Mouse (Mus musculus) CH12.LX (cell line): ENCODE measurements around the gene Kcnk16. TPM values are rescaled to one million over a fixed set of nuclear protein-coding genes. Genes with fewer than 3 reads are reported as not detected.

Source experiments
- DNase-seq: peaks from one replicate; pipeline ENCODE4 v3.0.0-alpha.2; 2013; ENCODE audit errors: extremely low read depth
- H3K27ac ChIP-seq: 2 replicates; pipeline ENCODE4 v1.5.1; 2012; ENCODE audit warnings: low read depth, mild to moderate bottlenecking, control low read depth, moderate library complexity; ENCODE audit not compliant: insufficient read depth
- H3K27me3 ChIP-seq: replicated peaks from 2 replicates; pipeline ENCODE3; 2012; ENCODE audit warnings: inconsistent platforms
- H3K36me3 ChIP-seq, 2 experiments: replicated peaks in 1 of 2; 2 replicates each; pipeline versions ENCODE3 to v1.6.1; 2012; ENCODE audit warnings: inconsistent platforms in 1 of 2, low read length in 1 of 2, mild to moderate bottlenecking in 1 of 2, mixed read lengths in 1 of 2, moderate library complexity in 1 of 2; ENCODE audit not compliant: control insufficient read depth in 1 of 2, insufficient read depth in 1 of 2
- H3K4me1 ChIP-seq, 2 experiments: 2 replicates each; pipeline ENCODE4 v1.6.1; 2012; ENCODE audit warnings: inconsistent platforms in 1 of 2, moderate library complexity in 1 of 2; ENCODE audit not compliant: insufficient read depth in 2 of 2, control insufficient read depth in 1 of 2
- H3K4me2 ChIP-seq: 2 replicates; pipeline ENCODE4 v1.6.1; 2012; ENCODE audit warnings: low read depth, mild to moderate bottlenecking, control low read depth; ENCODE audit not compliant: poor library complexity, insufficient read depth, severe bottlenecking
- H3K4me3 ChIP-seq, 3 experiments: fragments of 150-350 bp in 1 of 3; sonication (generic) in 1 of 3; replicated peaks in 1 of 3; 2 replicates each; pipeline versions ENCODE3 to v1.5.1; 2011 to 2012; ENCODE audit warnings: low read depth in 2 of 3, low read length in 2 of 3, mild to moderate bottlenecking in 2 of 3, moderate library complexity in 2 of 3, control low read depth in 1 of 3, improper control_type of control experiment in 1 of 3, inconsistent platforms in 1 of 3, mixed read lengths in 1 of 3; ENCODE audit not compliant: poor library complexity in 1 of 3
- H3K79me2 ChIP-seq: replicated peaks from 2 replicates; pipeline ENCODE4 v1.6.1; 2012; ENCODE audit warnings: mild to moderate bottlenecking, moderate library complexity; ENCODE audit not compliant: control insufficient read depth, poor library complexity, insufficient read depth, severe bottlenecking; ENCODE audit errors: extremely low read depth
- H3K9ac ChIP-seq: 2 replicates; pipeline ENCODE4 v1.6.1; 2012; ENCODE audit warnings: low read depth, mild to moderate bottlenecking, control low read depth, moderate library complexity; ENCODE audit not compliant: insufficient read depth
- H3K9me3 ChIP-seq: replicated peaks from 2 replicates; pipeline ENCODE3; 2012; ENCODE audit warnings: low read length, inconsistent platforms, mixed read lengths
- CHD2 ChIP-seq: IDR thresholded peaks from 2 replicates; pipeline ENCODE4 v1.6.1; 2011; ENCODE audit warnings: low read length, improper control_type of control experiment
- CTCF ChIP-seq, 2 experiments: IDR thresholded peaks in 1 of 2; conservative IDR thresholded peaks in 1 of 2; 2 replicates each; pipeline ENCODE4 v1.5.1; 2011 to 2012; ENCODE audit warnings: low read depth in 2 of 2, low read length in 2 of 2, improper control_type of control experiment in 1 of 2, inconsistent platforms in 1 of 2, mild to moderate bottlenecking in 1 of 2, moderate library complexity in 1 of 2
- ELF1 ChIP-seq: IDR thresholded peaks from 2 replicates; pipeline ENCODE4 v1.6.1; 2014; ENCODE audit warnings: low read depth, mild to moderate bottlenecking, inconsistent platforms, low read length, improper control_type of control experiment
- EP300 ChIP-seq: IDR thresholded peaks from 2 replicates; pipeline ENCODE4 v1.6.1; 2011; ENCODE audit warnings: low read length, improper control_type of control experiment
- HCFC1 ChIP-seq: IDR thresholded peaks from 2 replicates; pipeline ENCODE4 v1.6.1; 2012; ENCODE audit warnings: low read depth, mild to moderate bottlenecking, inconsistent platforms, low read length, improper control_type of control experiment
- JUN ChIP-seq: IDR thresholded peaks from 2 replicates; pipeline ENCODE4 v1.6.1; 2011; ENCODE audit warnings: low read depth, mild to moderate bottlenecking, low read length, improper control_type of control experiment, moderate library complexity; ENCODE audit not compliant: insufficient read depth
- MEF2A ChIP-seq: IDR thresholded peaks from 2 replicates; pipeline ENCODE4 v1.6.1; 2014; ENCODE audit warnings: low read depth, mild to moderate bottlenecking, inconsistent platforms, low read length, improper control_type of control experiment, borderline replicate concordance
- POLR2A ChIP-seq: IDR thresholded peaks from 2 replicates; pipeline ENCODE4 v1.6.1; 2011; ENCODE audit warnings: low read depth, mild to moderate bottlenecking, improper control_type of control experiment, low read length
- RAD21 ChIP-seq: IDR thresholded peaks from 2 replicates; pipeline ENCODE4 v1.6.1; 2011; ENCODE audit warnings: low read depth, mild to moderate bottlenecking, low read length, improper control_type of control experiment, moderate library complexity
- RCOR1 ChIP-seq: conservative IDR thresholded peaks from 2 replicates; pipeline ENCODE4 v1.6.1; 2012; ENCODE audit warnings: low read depth, mild to moderate bottlenecking, inconsistent platforms, low read length, improper control_type of control experiment
- SIN3A ChIP-seq: IDR thresholded peaks from 2 replicates; pipeline ENCODE4 v1.6.1; 2012; ENCODE audit warnings: low read length, improper control_type of control experiment, inconsistent platforms
- SMC3 ChIP-seq: IDR thresholded peaks from 2 replicates; pipeline ENCODE4 v1.6.1; 2011; ENCODE audit warnings: low read depth, low read length, improper control_type of control experiment
- TBP ChIP-seq: conservative IDR thresholded peaks from 2 replicates; pipeline ENCODE4 v1.6.1; 2011; ENCODE audit warnings: low read depth, low read length, improper control_type of control experiment
- TCF12 ChIP-seq: IDR thresholded peaks from 2 replicates; pipeline ENCODE4 v1.6.1; 2014; ENCODE audit warnings: low read depth, mild to moderate bottlenecking, inconsistent platforms, low read length, improper control_type of control experiment
- UBTF ChIP-seq: IDR thresholded peaks from 2 replicates; pipeline ENCODE4 v1.6.1; 2012; ENCODE audit warnings: low read depth, mild to moderate bottlenecking, inconsistent platforms, low read length, improper control_type of control experiment, moderate library complexity
- dilution Hi-C: fragments of 300-500 bp; cut with MboI; formaldehyde crosslinking; loops from 2 replicates; pipeline ENCODE4 v1.14.3; 2020; ENCODE audit warnings: low sequenced_read_pairs; ENCODE audit not compliant: extremely low pct_unique_long_range_greater_than_20kb, extremely low pct_ligation_motif_present
- in situ Hi-C: fragments of 300-500 bp; cut with MboI; formaldehyde crosslinking; loops from 3 replicates; pipeline ENCODE4 v1.14.3; 2019; ENCODE audit warnings: low sequenced_read_pairs, low pct_ligation_motif_present, low pct_unique_long_range_greater_than_20kb, mixed read lengths
- polyA plus RNA-seq: library from polyadenylated mRNA; unstranded; fragments of >175 nt; gene quantifications from 2 replicates; pipeline ENCODE4 v1.2.1, GENCODE M21; 2012; ENCODE audit warnings: low read depth; ENCODE audit not compliant: insufficient read length
- total RNA-seq, 2 experiments: library from RNA; depleted of rRNA; stranded (reverse); fragments of 300-350 nt in 1 of 2; fragments of >200 nt in 1 of 2; gene quantifications; 2 replicates each; pipeline ENCODE4 v1.2.3; 2012 to 2014

Kcnk16 gene
- total and polyA plus RNA-seq, 3 experiments, result not detected

GRCm38 (mm10) chr14:20298131-20298530, 29.1 kb upstream of the Kcnk16 start:
- Histone ChIP-seq H3K36me3 (peaks cover 1 to 8% of the 10 kb centered on the region in 2 experiments), H3K79me2 (peaks cover 3% of the 10 kb centered on the region; the same call in 1 of the 2 replicates), H3K27me3 (no peaks in the 10 kb centered on the region), H3K27ac (no peak overlapping the region), H3K4me1 (peaks cover 4 to 21% of the 10 kb centered on the region in 2 experiments), H3K9me3 (no peaks in the 10 kb centered on the region), H3K4me2 (no peak overlapping the region), H3K4me3 (no peak overlapping the region), H3K9ac (no peak overlapping the region)
- dilution Hi-C loops (no loop called here), in situ Hi-C loops (no loop called here)
- no peak for DNase-seq
- no peak for TF ChIP-seq TCF12
- TF ChIP-seq CHD2, result no peak
- TF ChIP-seq MEF2A, result 0 out of 2 replicates have a peak, but pooled peaks have one; percentile 42
- TF ChIP-seq EP300, result peak; percentile 28

- no peak for DNase-seq
- dilution Hi-C loops, result no loop called here
- H3K79me2 ChIP-seq, result peaks cover 3% of the 10 kb centered on the region; the same call in 1 of the 2 replicates
- H3K4me3 ChIP-seq, result no peak overlapping the region
- no peaks in the 10 kb centered on the region for H3K27me3 ChIP-seq
- H3K4me2 ChIP-seq, result no peak overlapping the region
- no peak overlapping the region for H3K27ac ChIP-seq
- no peaks in the 10 kb centered on the region for H3K9me3 ChIP-seq
- peaks cover 4 to 21% of the 10 kb centered on the region in 2 experiments for H3K4me1 ChIP-seq
- TF ChIP-seq TCF12 (no peak), CTCF (conservative IDR thresholded peaks at IDR 0.05 in 1 of 2, IDR thresholded peaks at IDR 0.05 in 1 of 2; ENCODE audit: low read depth in 2 of 2, low read length in 2 of 2) (peak in 1 of 2 experiments; percentile 40; a peak in 2 of 4 replicates)
- peaks cover 0 to 6% of the 10 kb centered on the region in 2 experiments for H3K36me3 ChIP-seq
- in situ Hi-C loops, result no loop called here
- H3K9ac ChIP-seq, result no peak overlapping the region
Observed at GRCm38 (mm10) chr14:20297616-20298015, 28.6 kb upstream of the Kcnk16 start.

GRCm38 (mm10) chr14:20294947-20295346, 25.9 kb upstream of the Kcnk16 start:
- H3K9ac ChIP-seq, result peak overlapping the region; percentile 93
- no peaks in the 10 kb centered on the region for H3K9me3 ChIP-seq
- dilution Hi-C loops (no loop called here), in situ Hi-C loops (no loop called here)
- no peak overlapping the region for H3K27ac ChIP-seq
- peaks cover 0 to 4% of the 10 kb centered on the region in 2 experiments for H3K36me3 ChIP-seq
- H3K4me2 ChIP-seq, result peak overlapping the region; percentile 99
- no peak for DNase-seq
- H3K4me1 ChIP-seq, result peaks cover 4 to 21% of the 10 kb centered on the region in 2 experiments
- no peaks in the 10 kb centered on the region for H3K27me3 ChIP-seq
- H3K4me3 ChIP-seq, result peak overlapping the region; percentile 56 to 88 (median 80)
- peaks cover 3% of the 10 kb centered on the region; the same call in 1 of the 2 replicates for H3K79me2 ChIP-seq
- no peak for TF ChIP-seq RAD21
- no peak for TF ChIP-seq UBTF
- TF ChIP-seq SMC3, result no peak
- no peak for TF ChIP-seq TCF12
- no peak for TF ChIP-seq CTCF (conservative IDR thresholded peaks at IDR 0.05 in 1 of 2, IDR thresholded peaks at IDR 0.05 in 1 of 2; ENCODE audit: low read depth in 2 of 2, low read length in 2 of 2)
- no peak for TF ChIP-seq POLR2A
- no peak for TF ChIP-seq ELF1
- no peak for TF ChIP-seq JUN
- no peak; the same call in 1 of the 2 replicates for TF ChIP-seq SIN3A
- no peak for TF ChIP-seq TBP
- TF ChIP-seq RCOR1, result no peak
- no peak for TF ChIP-seq HCFC1
